Mouse (Mus musculus): Measurements from ENCODE around the gene Mark4. TPM values are rescaled to one million over a fixed set of nuclear protein-coding genes. Genes with fewer than 3 reads are reported as not detected.
A peak's percentile ranks its signal among the peaks of the same experiment; 100 is the strongest.

Mark4 gene
- polyA plus RNA-seq, 1 experiment, result 29.2 TPM

DNA sequence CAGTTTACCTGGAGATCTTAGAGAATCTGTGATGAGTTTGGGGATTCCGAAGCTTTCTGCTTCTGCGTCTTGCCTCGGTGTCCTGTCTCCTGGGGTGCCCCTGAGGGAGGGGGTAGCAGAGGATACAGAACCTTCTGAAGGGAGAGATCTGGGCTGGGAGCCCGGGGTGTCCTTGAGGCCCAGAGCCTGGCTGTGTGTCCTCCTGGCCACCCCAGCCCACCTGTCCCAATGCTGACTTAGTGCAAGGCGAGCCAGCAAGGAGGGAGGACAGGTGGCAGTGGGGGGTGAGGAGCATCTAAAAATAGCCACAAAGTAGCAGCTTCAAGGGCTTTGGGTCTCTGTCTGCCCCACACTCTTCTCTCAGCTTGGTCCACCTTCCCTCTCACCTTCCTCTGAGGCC lies 46.8 kb downstream of the Mark4 start:
- WGBS, result 82% methylated on average over 5 of the region's 5 CpGs
- no peaks in the 10 kb centered on the region for H3K4me1 ChIP-seq (ENCODE audit: control insufficient read depth, insufficient read depth, low read length)
- TF ChIP-seq CTCF (IDR thresholded peaks at IDR 0.05; ENCODE audit: insufficient read depth, low read length) (no peak), POLR2A (IDR thresholded peaks at IDR 0.05; ENCODE audit: borderline replicate concordance, extremely low read depth, low read depth, low read length) (no peak)
- DNase-seq, result no peak
- H3K4me3 ChIP-seq (replicated peaks; ENCODE audit: extremely low read depth, low read depth, low read length), result no peak overlapping the region

DNA sequence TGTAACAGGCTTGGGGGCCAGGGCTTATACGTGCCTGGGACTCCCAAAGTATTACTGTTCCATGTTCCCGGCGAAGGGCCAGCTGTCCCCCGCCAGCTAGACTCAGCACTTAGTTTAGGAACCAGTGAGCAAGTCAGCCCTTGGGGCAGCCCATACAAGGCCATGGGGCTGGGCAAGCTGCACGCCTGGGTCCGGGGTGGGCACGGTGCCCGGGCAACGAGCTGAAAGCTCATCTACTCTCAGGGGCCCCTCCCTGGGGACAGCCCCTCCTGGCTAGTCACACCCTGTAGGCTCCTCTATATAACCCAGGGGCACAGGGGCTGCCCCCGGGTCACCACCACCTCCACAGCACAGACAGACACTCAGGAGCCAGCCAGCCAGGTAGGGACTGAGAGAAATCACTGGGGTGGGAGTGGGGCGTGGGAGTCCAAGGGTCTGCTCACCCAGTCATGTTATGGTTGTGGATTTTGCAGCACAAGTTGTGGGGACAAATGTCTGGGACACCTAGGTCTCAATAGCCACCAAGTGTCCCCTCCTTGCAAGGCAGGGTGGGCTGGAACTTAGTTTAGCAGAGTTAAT lies 47.8 kb downstream of the Mark4 start:
- TF ChIP-seq POLR2A (IDR thresholded peaks at IDR 0.05; ENCODE audit: borderline replicate concordance, extremely low read depth, low read depth, low read length) (no peak), CTCF (IDR thresholded peaks at IDR 0.05; ENCODE audit: insufficient read depth, low read length) (no peak)
- no peak overlapping the region for H3K4me3 ChIP-seq (replicated peaks; ENCODE audit: extremely low read depth, low read depth, low read length)
- H3K4me1 ChIP-seq (ENCODE audit: control insufficient read depth, insufficient read depth, low read length), result no peaks in the 10 kb centered on the region
- DNase-seq, result no peak
- 66% methylated on average over 11 of the region's 11 CpGs for WGBS

DNA sequence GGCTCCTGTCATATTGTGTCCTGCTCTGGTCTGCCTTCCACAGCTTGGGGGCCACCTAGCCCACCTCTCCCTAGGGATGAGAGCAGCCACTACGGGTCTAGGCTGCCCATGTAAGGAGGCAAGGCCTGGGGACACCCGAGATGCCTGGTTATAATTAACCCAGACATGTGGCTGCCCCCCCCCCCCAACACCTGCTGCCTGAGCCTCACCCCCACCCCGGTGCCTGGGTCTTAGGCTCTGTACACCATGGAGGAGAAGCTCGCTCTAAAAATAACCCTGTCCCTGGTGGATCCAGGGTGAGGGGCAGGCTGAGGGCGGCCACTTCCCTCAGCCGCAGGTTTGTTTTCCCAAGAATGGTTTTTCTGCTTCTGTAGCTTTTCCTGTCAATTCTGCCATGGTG lies 48.9 kb downstream of the Mark4 start:
- WGBS, result 47% methylated on average over 6 of the region's 6 CpGs
- no peak overlapping the region for H3K4me3 ChIP-seq (replicated peaks; ENCODE audit: extremely low read depth, low read depth, low read length)
- TF ChIP-seq POLR2A (IDR thresholded peaks at IDR 0.05; ENCODE audit: borderline replicate concordance, extremely low read depth, low read depth, low read length) (no peak), CTCF (IDR thresholded peaks at IDR 0.05; ENCODE audit: insufficient read depth, low read length) (no peak)
- H3K4me1 ChIP-seq (ENCODE audit: control insufficient read depth, insufficient read depth, low read length), result no peaks in the 10 kb centered on the region
- DNase-seq, result no peak

DNA sequence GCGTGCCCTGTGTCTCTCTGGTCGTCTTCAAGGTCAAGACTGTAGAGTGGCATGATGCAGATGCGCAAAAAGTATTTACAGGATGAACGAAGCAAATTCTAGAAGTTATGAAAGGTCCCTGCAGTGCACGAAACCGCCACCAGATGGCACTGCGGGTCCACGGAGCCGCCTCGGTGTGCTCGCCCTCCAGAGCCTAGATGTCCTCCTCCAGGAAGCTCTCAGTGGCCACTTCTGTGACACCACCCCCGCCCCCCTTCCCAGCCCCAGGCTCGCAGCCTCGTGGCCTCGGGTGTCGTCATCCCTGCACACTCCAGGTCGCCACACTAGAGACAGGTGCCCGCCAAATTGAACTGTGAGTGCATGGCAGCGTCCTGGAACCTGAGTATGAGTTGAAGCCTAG lies 53.2 kb downstream of the Mark4 start:
- WGBS, result 3% methylated on average over 19 of the region's 19 CpGs
- no peak; the same call in 1 of the 2 replicates for TF ChIP-seq POLR2A (IDR thresholded peaks at IDR 0.05; ENCODE audit: borderline replicate concordance, extremely low read depth, low read depth, low read length)
- peak; percentile 96 for TF ChIP-seq CTCF (IDR thresholded peaks at IDR 0.05; ENCODE audit: insufficient read depth, low read length)
- peak; percentile 88 for DNase-seq

DNA sequence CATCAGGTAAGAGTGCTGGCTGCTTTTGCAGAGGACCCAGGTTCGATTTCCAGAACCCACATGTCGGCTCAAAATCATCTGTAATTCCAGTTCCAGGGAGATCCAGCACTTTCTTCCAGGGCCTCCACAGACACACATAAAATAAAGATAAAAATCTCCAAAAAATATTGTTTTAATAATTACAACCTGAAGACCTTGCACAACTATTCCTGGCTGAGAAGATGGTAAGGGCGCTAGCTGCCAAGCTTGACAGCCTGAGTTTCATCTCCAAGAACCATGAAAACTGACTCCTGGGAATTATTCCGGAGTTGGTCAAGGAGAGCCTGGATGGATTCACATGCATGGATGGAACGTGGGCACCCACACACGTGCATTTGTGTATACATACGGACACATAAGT lies 54.1 kb downstream of the Mark4 start, which contains the start of gene Ckm:
Gene Ckm (plus strand): TSS at position 301 of the 400 bp plus-strand sequence.
- H3K4me3 ChIP-seq (replicated peaks; ENCODE audit: extremely low read depth, low read depth, low read length), result peak within 1 kb of the TSS; percentile 8
- DNase-seq, result no peak
- 47% methylated on average over 7 of the region's 7 CpGs for WGBS
- TF ChIP-seq POLR2A (IDR thresholded peaks at IDR 0.05; ENCODE audit: borderline replicate concordance, extremely low read depth, low read depth, low read length) (no peak), CTCF (IDR thresholded peaks at IDR 0.05; ENCODE audit: insufficient read depth, low read length) (no peak)
- H3K4me1 ChIP-seq (ENCODE audit: control insufficient read depth, insufficient read depth, low read length), result no peaks in the 10 kb centered on the region

More for the DNA sequence above, 53.2 kb downstream of the Mark4 start:
- H3K4me3 ChIP-seq (replicated peaks; ENCODE audit: extremely low read depth, low read depth, low read length), result no peak overlapping the region
- H3K4me1 ChIP-seq (ENCODE audit: control insufficient read depth, insufficient read depth, low read length), result no peaks in the 10 kb centered on the region

DNA sequence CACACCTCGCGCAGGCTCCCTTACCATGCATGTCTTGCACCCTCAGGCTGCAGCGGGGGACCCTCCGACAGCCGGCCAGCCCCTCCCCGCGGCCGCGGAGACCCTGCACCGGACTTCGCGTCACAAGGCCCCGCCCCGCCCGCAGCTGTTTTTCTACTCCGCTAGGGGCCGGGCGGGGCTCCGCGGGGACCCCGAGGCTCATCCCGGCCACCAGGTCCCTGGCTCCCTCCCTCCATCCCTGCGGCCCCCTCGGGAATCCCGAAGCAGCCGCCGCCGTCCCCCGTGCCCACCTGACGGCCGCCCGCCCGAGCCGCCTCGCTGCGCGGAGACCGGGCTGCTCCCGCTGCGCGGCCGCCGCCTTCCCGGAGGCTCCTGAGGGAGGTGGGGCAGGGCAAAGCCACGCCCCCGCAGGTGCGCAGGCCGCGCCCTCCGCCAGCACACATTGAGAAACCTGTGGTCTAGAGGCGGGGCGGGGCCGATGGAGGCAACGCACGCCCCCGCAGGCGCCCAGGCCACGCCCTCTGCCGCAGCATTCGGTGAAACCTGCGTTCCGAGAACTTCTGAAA lies 54.8 kb downstream of the Mark4 start, which contains the start of gene Klc3:
Gene Klc3 (minus strand): TSS at position 374 of the 566 bp plus-strand sequence.
- DNase-seq, result peak; percentile 78
- TF ChIP-seq POLR2A (IDR thresholded peaks at IDR 0.05; ENCODE audit: borderline replicate concordance, extremely low read depth, low read depth, low read length) (no peak), CTCF (IDR thresholded peaks at IDR 0.05; ENCODE audit: insufficient read depth, low read length) (no peak)
- H3K4me3 ChIP-seq (replicated peaks; ENCODE audit: extremely low read depth, low read depth, low read length), result peak within 1 kb of the TSS; percentile 8
- H3K4me1 ChIP-seq (ENCODE audit: control insufficient read depth, insufficient read depth, low read length), result no peaks in the 10 kb centered on the region
- WGBS, result 2% methylated on average over 62 of the region's 62 CpGs

DNA sequence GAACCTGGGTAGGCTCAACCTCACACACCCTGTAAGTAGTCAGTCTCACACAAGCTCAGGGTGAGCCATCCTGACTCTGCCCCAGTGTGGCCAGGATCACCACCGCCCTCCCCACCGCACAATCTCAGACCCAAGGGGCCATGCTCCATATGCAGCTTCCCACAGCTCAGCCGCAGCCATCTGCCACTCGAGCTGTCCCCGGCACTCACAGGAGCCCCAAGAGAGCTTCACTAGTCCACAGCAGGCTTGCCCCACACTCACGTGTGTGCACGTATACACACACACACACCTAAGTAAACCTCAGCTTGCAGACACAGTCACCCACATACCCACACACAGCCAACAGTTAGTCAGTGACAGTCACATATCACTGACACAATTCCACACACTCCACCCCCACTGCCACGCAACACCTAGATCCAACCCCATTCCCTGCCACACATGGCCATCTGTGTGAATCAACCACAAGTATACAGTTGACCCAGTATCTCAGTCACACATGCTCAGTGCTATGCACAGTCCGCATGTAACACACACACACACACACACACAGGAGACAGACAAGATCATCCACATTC lies 56.0 kb downstream of the Mark4 start:
- Histone ChIP-seq H3K4me3 (replicated peaks; ENCODE audit: extremely low read depth, low read depth, low read length) (no peak overlapping the region), H3K4me1 (ENCODE audit: control insufficient read depth, insufficient read depth, low read length) (no peaks in the 10 kb centered on the region)
- 77% methylated on average over 9 of the region's 9 CpGs for WGBS
- TF ChIP-seq POLR2A (IDR thresholded peaks at IDR 0.05; ENCODE audit: borderline replicate concordance, extremely low read depth, low read depth, low read length) (no peak), CTCF (IDR thresholded peaks at IDR 0.05; ENCODE audit: insufficient read depth, low read length) (no peak)
- no peak for DNase-seq

DNA sequence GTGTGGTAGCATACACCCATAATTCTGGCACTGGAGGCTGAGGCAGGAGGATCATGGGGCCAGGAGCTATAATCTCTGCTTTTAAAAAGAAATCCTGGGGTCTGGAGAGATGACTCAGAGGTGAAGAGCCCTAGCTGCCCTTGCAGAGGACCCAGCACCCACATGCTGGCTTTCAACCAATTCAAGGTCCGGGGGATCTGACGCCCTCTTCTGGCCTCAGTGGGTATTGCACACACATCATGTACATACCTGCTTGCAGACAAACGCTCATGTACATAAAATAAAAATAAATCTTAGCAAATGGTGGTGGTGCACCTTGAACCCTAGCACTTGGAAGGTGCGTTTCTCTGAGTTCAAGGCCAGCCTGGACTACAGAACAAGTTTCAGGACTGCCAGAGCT lies 57.7 kb downstream of the Mark4 start:
- Histone ChIP-seq H3K4me3 (replicated peaks; ENCODE audit: extremely low read depth, low read depth, low read length) (no peak overlapping the region), H3K4me1 (ENCODE audit: control insufficient read depth, insufficient read depth, low read length) (no peaks in the 10 kb centered on the region)
- DNase-seq, result no peak
- TF ChIP-seq CTCF (IDR thresholded peaks at IDR 0.05; ENCODE audit: insufficient read depth, low read length), result no peak
- TF ChIP-seq POLR2A (IDR thresholded peaks at IDR 0.05; ENCODE audit: borderline replicate concordance, extremely low read depth, low read depth, low read length), result no peak
- WGBS, result 79% methylated on average over 4 of the region's 4 CpGs

DNA sequence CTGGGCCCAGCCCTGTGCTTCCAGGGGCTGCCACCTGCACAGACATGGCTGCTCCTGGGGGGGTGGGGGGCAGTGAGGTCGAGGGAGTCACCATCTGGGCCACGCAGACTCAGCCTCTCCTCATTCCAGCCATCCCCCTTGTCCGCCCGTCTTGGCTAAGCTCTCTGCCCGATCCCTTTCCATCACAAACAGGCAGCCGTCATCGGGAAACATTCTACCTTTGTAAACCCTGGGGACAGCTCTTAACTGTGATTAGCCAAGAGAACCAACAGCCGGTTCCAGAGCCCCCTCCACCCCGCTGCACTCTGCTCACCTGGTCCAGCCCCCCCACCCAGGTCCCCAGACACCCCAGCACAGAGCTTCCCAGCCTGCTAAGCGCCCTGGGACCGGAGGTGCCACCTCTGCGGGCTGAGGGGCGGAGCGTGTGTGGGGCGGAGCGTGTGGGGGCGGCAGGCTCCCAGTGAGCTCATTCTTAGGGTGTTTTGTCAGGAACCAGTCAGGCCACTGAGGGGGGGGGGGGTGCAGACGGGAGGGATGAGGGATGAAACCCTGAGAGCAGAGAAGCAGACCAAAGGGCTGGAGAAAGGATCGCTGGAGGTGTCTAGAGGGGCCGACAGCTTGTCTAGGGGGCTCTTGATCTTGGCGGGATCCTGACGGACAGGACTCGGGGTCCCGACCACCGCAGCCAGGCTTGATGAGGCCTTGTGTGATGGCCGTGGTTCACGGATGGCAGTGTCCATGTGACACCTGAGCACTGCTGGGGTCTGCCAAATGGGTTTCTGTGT lies 58.9 kb downstream of the Mark4 start:
- H3K4me3 ChIP-seq (replicated peaks; ENCODE audit: extremely low read depth, low read depth, low read length), result peak overlapping the region; percentile 17
- no peak for TF ChIP-seq POLR2A (IDR thresholded peaks at IDR 0.05; ENCODE audit: borderline replicate concordance, extremely low read depth, low read depth, low read length)
- no peak for TF ChIP-seq CTCF (IDR thresholded peaks at IDR 0.05; ENCODE audit: insufficient read depth, low read length)
- DNase-seq, result peak; percentile 62
- 5% methylated on average over 27 of the region's 27 CpGs for WGBS
- H3K4me1 ChIP-seq (ENCODE audit: control insufficient read depth, insufficient read depth, low read length), result no peaks in the 10 kb centered on the region
